Mouse (Mus musculus) ovary, postnatal 14 days (tissue): ENCODE measurements around the gene Tom1l2.

Experiments used
- DNase-seq: peaks from one replicate; pipeline ENCODE4 v3.0.0; 2022; ENCODE audit warnings: low spot score

Tom1l2 gene

DNA sequence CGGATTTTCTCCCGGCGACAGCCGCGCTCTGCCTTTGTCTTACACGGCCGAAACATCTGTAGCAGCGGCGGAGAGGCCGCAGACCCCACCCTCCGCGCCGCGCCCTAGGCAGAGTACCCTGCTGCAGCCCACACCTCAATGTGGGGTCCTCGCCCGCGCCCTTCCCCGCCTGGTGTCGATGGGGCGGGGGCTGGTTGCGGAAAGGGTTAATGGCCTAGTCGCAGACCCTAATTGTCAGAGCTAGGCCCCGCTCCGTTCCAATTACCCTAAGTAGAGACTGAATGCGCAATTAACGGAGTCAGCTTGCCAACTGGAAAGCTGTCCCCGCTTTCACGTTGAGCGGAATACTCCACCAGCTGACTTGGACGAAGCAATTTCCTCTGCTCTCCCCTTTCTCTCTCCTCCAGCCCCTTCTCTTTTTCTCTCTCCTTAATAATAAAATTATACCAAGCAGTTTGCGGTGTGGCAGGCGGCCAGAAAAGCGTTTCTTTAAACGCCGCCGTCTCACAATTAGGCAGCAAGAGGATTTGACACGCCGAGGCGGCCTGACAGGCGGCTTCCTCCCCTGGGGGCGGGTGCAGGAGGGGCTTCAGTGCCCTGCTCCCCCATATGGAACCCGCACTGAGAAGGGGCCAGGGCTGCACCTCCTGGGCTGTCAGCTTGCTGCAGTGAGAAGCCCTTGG lies 175.6 kb downstream of the Tom1l2 start:
- no peak for DNase-seq
